In the genomic region with DNA sequence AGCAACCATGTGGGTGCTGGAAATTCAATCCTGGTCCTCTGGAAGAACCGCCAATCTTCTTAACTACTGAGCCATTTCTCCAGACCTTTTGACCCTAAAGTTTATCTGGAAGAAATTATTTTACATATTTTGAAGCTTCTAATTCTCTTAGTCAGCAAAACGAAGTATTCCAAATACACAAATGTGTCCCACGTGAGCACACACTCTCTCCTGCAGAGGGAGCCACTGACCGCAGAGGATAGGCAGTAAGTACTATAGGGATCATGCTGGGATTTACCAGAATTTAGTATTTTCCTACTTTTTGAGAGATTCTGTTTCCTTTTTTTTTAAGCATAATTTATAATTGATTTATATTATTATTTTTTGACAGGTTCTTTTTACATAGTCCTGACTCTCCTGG, we compare ENCODE assay signal across 10 mouse cellular contexts. TPM values are rescaled to one million over a fixed set of nuclear protein-coding genes. Genes with fewer than 3 reads are reported as not detected.
DNase-seq lines count a peak whose midpoint lies in the region; ATAC-seq and TF ChIP-seq lines count a peak whose summit lies in the region.
"Had no signal": no experiment of that assay in that cellular context is flagged by ENCODE, and none has a peak within 500 bp of the region (broad histone marks: within the 10 kb centered on the region; RNA-seq: fewer than 3 reads in every experiment).

No protein-coding gene starts in this region.

- DNase-seq in hindbrain, embryonic 11.5 days (ENCODE audit: low spot score) = peak; percentile 56
- no peak for DNase-seq in hindbrain, embryonic 10.5 days (ENCODE audit: low spot score)
- no peak for DNase-seq in CH12.LX (ENCODE audit: extremely low read depth)
- DNase-seq in adrenal gland, postnatal 14 days = peak; percentile 84
- DNase-seq in lung, postnatal 25 days (ENCODE audit: low spot score) = peak; percentile 61
- DNase-seq in left cerebral cortex, adult 9 months (ENCODE audit: low spot score in 2 of 2) = no peak
- no peak for DNase-seq in cerebellum, adult 11 months

- ATAC-seq in hindbrain, embryonic 11.5 days (ENCODE audit: low FRiP score) = no peak
- ATAC-seq in hematopoietic stem cell, adult 5-6 weeks (replicated peaks in 1 of 2; ENCODE audit: insufficient read depth in 1 of 2, low FRiP score in 2 of 2, low TSS enrichment in 1 of 2, low read depth in 1 of 2, poor library complexity in 2 of 2, severe bottlenecking in 2 of 2) = peak; percentile 53 to 56; a peak in 2 of 4 replicates

- WGBS in hindbrain, embryonic 11.5 days = 43% methylated on average over 4 of the region's 4 CpGs
- 42% methylated on average over 4 of the region's 4 CpGs for WGBS in hindbrain, embryonic 10.5 days

- no peaks in the 10 kb centered on the region for H3K36me3 ChIP-seq in hindbrain, embryonic 11.5 days (ENCODE audit: control insufficient read depth, insufficient read depth, low read length)
- H3K36me3 ChIP-seq in hindbrain, embryonic 10.5 days = no peaks in the 10 kb centered on the region
- H3K36me3 ChIP-seq in CH12.LX (replicated peaks in 1 of 2; ENCODE audit: control insufficient read depth in 1 of 2, insufficient read depth in 1 of 2, low read length in 1 of 2) = no peaks in the 10 kb centered on the region
- H3K36me3 ChIP-seq: embryonic facial prominence, embryonic 15.5 days; liver, embryonic 15.5 days had no signal

- no peak overlapping the region for H3K4me3 ChIP-seq in hindbrain, embryonic 11.5 days (ENCODE audit: low read depth, low read length)
- H3K4me3 ChIP-seq in hindbrain, embryonic 10.5 days = no peak overlapping the region
- no peak overlapping the region for H3K4me3 ChIP-seq in CH12.LX (replicated peaks in 1 of 3; ENCODE audit: low read depth in 2 of 3, low read length in 2 of 3, poor library complexity in 1 of 3)
- H3K4me3 ChIP-seq: embryonic facial prominence, embryonic 15.5 days; liver, embryonic 15.5 days had no signal

- H3K27ac ChIP-seq in hindbrain, embryonic 11.5 days (ENCODE audit: low read depth, low read length) = no peak overlapping the region
- H3K27ac ChIP-seq in hindbrain, embryonic 10.5 days = no peak overlapping the region
- H3K27ac ChIP-seq in CH12.LX (ENCODE audit: insufficient read depth, low read depth) = no peak overlapping the region
- H3K27ac ChIP-seq: embryonic facial prominence, embryonic 15.5 days; liver, embryonic 15.5 days had no signal

- in situ Hi-C loops in CH12.LX (cut with MboI; ENCODE audit: low pct_ligation_motif_present, low pct_unique_long_range_greater_than_20kb, low sequenced_read_pairs) = loop anchor here (5.0 kb wide), 1 partner anchor 245 kb away; no protein-coding TSS in a partner anchor

- peak; percentile 67 for TF ChIP-seq RAD21 in CH12.LX (IDR thresholded peaks at IDR 0.05; ENCODE audit: low read depth, low read length)

- no peak for TF ChIP-seq EP300 in CH12.LX (IDR thresholded peaks at IDR 0.05; ENCODE audit: low read length)

- no peak overlapping the region for H3K4me2 ChIP-seq in hindbrain, embryonic 11.5 days (replicated peaks; ENCODE audit: low read depth, low read length)
- no peak overlapping the region for H3K4me2 ChIP-seq in CH12.LX (ENCODE audit: insufficient read depth, low read depth, poor library complexity, severe bottlenecking)
- H3K4me2 ChIP-seq: embryonic facial prominence, embryonic 15.5 days; liver, embryonic 15.5 days had no signal

- no peaks in the 10 kb centered on the region for H3K79me2 ChIP-seq in CH12.LX (replicated peaks; ENCODE audit: control insufficient read depth, extremely low read depth, insufficient read depth, poor library complexity, severe bottlenecking)

- dilution Hi-C loops in CH12.LX (cut with MboI; ENCODE audit: extremely low pct_ligation_motif_present, extremely low pct_unique_long_range_greater_than_20kb, low sequenced_read_pairs) = no loop called here

- no peaks in the 10 kb centered on the region for H3K9me3 ChIP-seq in hindbrain, embryonic 11.5 days (ENCODE audit: control insufficient read depth, low read length)
- no peaks in the 10 kb centered on the region for H3K9me3 ChIP-seq in hindbrain, embryonic 10.5 days
- no peaks in the 10 kb centered on the region for H3K9me3 ChIP-seq in CH12.LX (replicated peaks; ENCODE audit: low read length)
- H3K9me3 ChIP-seq: embryonic facial prominence, embryonic 15.5 days; liver, embryonic 15.5 days had no signal

- H3K27me3 ChIP-seq in hindbrain, embryonic 11.5 days (ENCODE audit: control insufficient read depth, insufficient read depth, low read length) = no peaks in the 10 kb centered on the region
- H3K27me3 ChIP-seq in hindbrain, embryonic 10.5 days (ENCODE audit: insufficient read depth, poor library complexity, severe bottlenecking) = no peaks in the 10 kb centered on the region
- H3K27me3 ChIP-seq in CH12.LX (replicated peaks) = no peaks in the 10 kb centered on the region
- H3K27me3 ChIP-seq: embryonic facial prominence, embryonic 15.5 days; liver, embryonic 15.5 days had no signal

- H3K9ac ChIP-seq in hindbrain, embryonic 11.5 days (ENCODE audit: low read depth, low read length) = no peak overlapping the region
- H3K9ac ChIP-seq in CH12.LX (ENCODE audit: insufficient read depth, low read depth) = no peak overlapping the region
- H3K9ac ChIP-seq: embryonic facial prominence, embryonic 15.5 days; liver, embryonic 15.5 days had no signal

- no peak for TF ChIP-seq POLR2A in CH12.LX (IDR thresholded peaks at IDR 0.05; ENCODE audit: low read depth, low read length)

- TF ChIP-seq CTCF in CH12.LX (conservative IDR thresholded peaks at IDR 0.05 in 1 of 2, IDR thresholded peaks at IDR 0.05 in 1 of 2; ENCODE audit: low read depth in 2 of 2, low read length in 2 of 2) = peak; percentile 34 to 73; a peak in 3 of 4 replicates

- no peaks in the 10 kb centered on the region for H3K4me1 ChIP-seq in hindbrain, embryonic 11.5 days (replicated peaks; ENCODE audit: control insufficient read depth, insufficient read depth, low read length)
- no peaks in the 10 kb centered on the region for H3K4me1 ChIP-seq in hindbrain, embryonic 10.5 days (replicated peaks)
- H3K4me1 ChIP-seq in CH12.LX (ENCODE audit: control insufficient read depth in 1 of 2, insufficient read depth in 2 of 2) = no peaks in the 10 kb centered on the region; a peak in 1 of 4 replicates
- H3K4me1 ChIP-seq: embryonic facial prominence, embryonic 15.5 days; liver, embryonic 15.5 days had no signal

TF ChIP-seq in CH12.LX, 34 proteins besides CTCF, POLR2A, EP300 and RAD21 (continues in another document):
- peak; percentile 62 for TF ChIP-seq BHLHE40 (IDR thresholded peaks at IDR 0.05; ENCODE audit: low read depth, low read length)
- no peak for TF ChIP-seq IRF4 (IDR thresholded peaks at IDR 0.05; ENCODE audit: low read depth, low read length)
- 0 out of 2 replicates have a peak, but pooled peaks have one; percentile 23 for TF ChIP-seq MAX (IDR thresholded peaks at IDR 0.05; ENCODE audit: low read length)
- TF ChIP-seq SIN3A (IDR thresholded peaks at IDR 0.05; ENCODE audit: low read length) = 0 out of 2 replicates have a peak, but pooled peaks have one; percentile 28
- TF ChIP-seq ETS1 (conservative IDR thresholded peaks at IDR 0.05; ENCODE audit: low read depth, low read length) = no peak
- peak; percentile 49 for TF ChIP-seq SMC3 (IDR thresholded peaks at IDR 0.05; ENCODE audit: low read depth, low read length)
- TF ChIP-seq MYC (IDR thresholded peaks at IDR 0.05; ENCODE audit: low read depth, low read length) = peak; percentile 79
- peak; percentile 25; the same call in 1 of the 2 replicates for TF ChIP-seq USF1 (IDR thresholded peaks at IDR 0.05; ENCODE audit: low read depth, low read length)

RNA-seq across cellular contexts. Expression of gene Lrrn4cl, which starts 7.1 kb away (rescaled TPM):
- polyA plus RNA-seq in hindbrain, embryonic 11.5 days (2014; fragmentation: Nextera tagmentation; extraction: Ambion mirVana) = 0.32 and 0.37 TPM in 2 replicates
- polyA plus RNA-seq in hindbrain, embryonic 10.5 days (2016; fragmentation: Nextera tagmentation; extraction: Ambion mirVana) = 0.44 and 0.47 TPM in 2 replicates
- total RNA-seq in CH12.LX (2012; rRNA removed) (0.13 and 0.17 TPM in 2 replicates), CH12.LX (2014; rRNA removed) (0.31 and 0.32 TPM in 2 replicates)
- polyA plus RNA-seq in CH12.LX (2012; ENCODE audit: insufficient read length, low read depth) = 0.41 and 0.61 TPM in 2 replicates
- 3.8 and 4.1 TPM in 2 replicates for total RNA-seq in adrenal gland, postnatal 14 days (2021)
- not detected in 2 replicates for total RNA-seq in hematopoietic stem cell, adult 5-6 weeks (2017)

RNA-seq across cellular contexts. Expression of gene Ubxn1, which starts 13.6 kb away (rescaled TPM):
- polyA plus RNA-seq in hindbrain, embryonic 11.5 days (2014; fragmentation: Nextera tagmentation; extraction: Ambion mirVana) = 164 and 180 TPM in 2 replicates
- polyA plus RNA-seq in hindbrain, embryonic 10.5 days (2016; fragmentation: Nextera tagmentation; extraction: Ambion mirVana) = 201 and 202 TPM in 2 replicates
- total RNA-seq in CH12.LX (2012; rRNA removed) (134 and 140 TPM in 2 replicates), CH12.LX (2014; rRNA removed) (96.3 and 107 TPM in 2 replicates)
- 226 and 279 TPM in 2 replicates for polyA plus RNA-seq in CH12.LX (2012; ENCODE audit: insufficient read length, low read depth)
- total RNA-seq in adrenal gland, postnatal 14 days (2021) = 214 and 218 TPM in 2 replicates
- 174 and 180 TPM in 2 replicates for total RNA-seq in hematopoietic stem cell, adult 5-6 weeks (2017)

RNA-seq across cellular contexts. Expression of gene Gng3, which starts 18.7 kb away (rescaled TPM):
- 158 TPM in 2 replicates for polyA plus RNA-seq in hindbrain, embryonic 11.5 days (2014; fragmentation: Nextera tagmentation; extraction: Ambion mirVana)
- 66.7 and 140 TPM in 2 replicates for polyA plus RNA-seq in hindbrain, embryonic 10.5 days (2016; fragmentation: Nextera tagmentation; extraction: Ambion mirVana)
- total RNA-seq in CH12.LX (2012; rRNA removed) = 3.1 and 6.1 TPM in 2 replicates
- total RNA-seq in CH12.LX (2014; rRNA removed) = 0.55 and 0.56 TPM in 2 replicates
- polyA plus RNA-seq in CH12.LX (2012; ENCODE audit: insufficient read length, low read depth) = 8.1 and 10.3 TPM in 2 replicates
- total RNA-seq in adrenal gland, postnatal 14 days (2021) = 6.4 and 9.3 TPM in 2 replicates
- 0.38 TPM in 1 of 2 replicates, not detected in the other for total RNA-seq in hematopoietic stem cell, adult 5-6 weeks (2017)

RNA-seq across cellular contexts. Expression of gene Bscl2, which starts 20.4 kb away (rescaled TPM):
- polyA plus RNA-seq in hindbrain, embryonic 11.5 days (2014; fragmentation: Nextera tagmentation; extraction: Ambion mirVana) = 55.6 and 59.6 TPM in 2 replicates
- 55.8 and 64.3 TPM in 2 replicates for polyA plus RNA-seq in hindbrain, embryonic 10.5 days (2016; fragmentation: Nextera tagmentation; extraction: Ambion mirVana)
- total RNA-seq in CH12.LX (2012; rRNA removed) = 91.0 and 117 TPM in 2 replicates
- total RNA-seq in CH12.LX (2014; rRNA removed) = 27.9 and 30.9 TPM in 2 replicates
- 46.7 and 51.6 TPM in 2 replicates for polyA plus RNA-seq in CH12.LX (2012; ENCODE audit: insufficient read length, low read depth)
- total RNA-seq in adrenal gland, postnatal 14 days (2021) = 143 and 153 TPM in 2 replicates
- total RNA-seq in hematopoietic stem cell, adult 5-6 weeks (2017) = 49.6 and 52.7 TPM in 2 replicates

RNA-seq across cellular contexts. Expression of gene Uqcc3, which starts 23.0 kb away (rescaled TPM):
- 56.1 and 57.2 TPM in 2 replicates for polyA plus RNA-seq in hindbrain, embryonic 11.5 days (2014; fragmentation: Nextera tagmentation; extraction: Ambion mirVana)
- polyA plus RNA-seq in hindbrain, embryonic 10.5 days (2016; fragmentation: Nextera tagmentation; extraction: Ambion mirVana) = 57.9 and 62.5 TPM in 2 replicates
- total RNA-seq in CH12.LX (2012; rRNA removed) (53.9 and 56.6 TPM in 2 replicates), CH12.LX (2014; rRNA removed) (23.5 and 24.0 TPM in 2 replicates)
- polyA plus RNA-seq in CH12.LX (2012; ENCODE audit: insufficient read length, low read depth) = 42.6 and 52.0 TPM in 2 replicates
- total RNA-seq in adrenal gland, postnatal 14 days (2021) = 80.7 and 82.8 TPM in 2 replicates
- 117 and 118 TPM in 2 replicates for total RNA-seq in hematopoietic stem cell, adult 5-6 weeks (2017)

Comparison
In these comparisons a context has a peak if more than half of its experiments do, and no peak if none do; other contexts are left out.
1. DNase-seq: peak in hindbrain, embryonic 11.5 days (single experiment), adrenal gland, postnatal 14 days (single experiment) and lung, postnatal 25 days (single experiment); none in hindbrain, embryonic 10.5 days (single experiment), CH12.LX (single experiment), left cerebral cortex, adult 9 months (0 of 2) and cerebellum, adult 11 months (single experiment).